Mouse (Mus musculus) megakaryocyte-erythroid progenitor cell, adult 5 weeks (primary cell): ENCODE measurements around the gene Jkamp. TPM values are rescaled to one million over a fixed set of nuclear protein-coding genes. Genes with fewer than 3 reads are reported as not detected.

Experiments
- polyA plus RNA-seq: library from polyadenylated mRNA; stranded (reverse); fragments of >175 nt; gene quantifications from 2 replicates; pipeline ENCODE4 v1.2.3, GENCODE M21; 2012

Jkamp gene
- 6.3 and 8.9 TPM in 2 replicates for polyA plus RNA-seq

DNA sequence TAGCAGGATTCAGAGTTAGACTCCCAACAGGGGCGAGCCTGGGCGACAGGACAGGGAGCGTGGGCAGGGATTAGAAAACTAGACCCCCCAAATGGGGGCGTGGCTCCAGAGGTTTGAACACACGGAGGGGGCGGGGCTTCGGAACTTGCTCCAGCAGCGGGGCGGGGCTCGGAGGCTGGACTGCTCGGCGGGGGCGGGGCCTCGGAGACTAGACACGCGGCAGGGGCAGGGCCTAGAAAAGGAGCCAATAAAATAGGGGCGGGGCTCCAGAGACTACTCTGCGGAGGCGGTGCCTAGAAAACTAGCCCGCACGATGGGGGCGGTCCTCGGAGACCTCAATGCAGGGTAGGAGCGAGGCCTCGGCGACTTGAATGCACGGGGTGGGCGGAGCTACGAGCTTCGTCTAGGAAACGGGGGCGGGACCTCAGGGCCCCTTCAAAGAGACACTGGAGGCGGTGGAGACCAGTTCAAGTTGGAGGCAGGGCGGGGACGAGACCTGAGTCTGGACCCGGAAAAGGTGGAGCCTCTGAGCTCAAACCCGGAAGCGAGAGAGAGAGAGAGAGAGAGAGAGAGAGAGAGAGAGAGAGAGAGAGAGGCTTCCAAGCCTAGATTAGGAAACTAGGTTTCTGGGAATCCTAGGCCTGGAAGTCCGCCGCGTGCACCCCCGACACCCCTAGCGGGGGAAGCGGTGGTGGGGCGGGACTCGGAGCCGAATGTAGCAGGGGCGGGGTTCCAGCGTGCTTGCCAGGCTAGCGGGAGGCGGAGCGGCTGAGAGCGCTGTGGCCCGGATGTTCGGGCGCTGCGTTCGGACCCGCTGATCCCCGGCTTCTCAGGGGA, at the start of gene Jkamp, which contains the start of gene L3hypdh:
Gene Jkamp, plus strand, starts transcription at position 261 of the 837 bp plus-strand sequence.
Gene L3hypdh, minus strand, starts transcription at position 111 of the 837 bp plus-strand sequence.

DNA sequence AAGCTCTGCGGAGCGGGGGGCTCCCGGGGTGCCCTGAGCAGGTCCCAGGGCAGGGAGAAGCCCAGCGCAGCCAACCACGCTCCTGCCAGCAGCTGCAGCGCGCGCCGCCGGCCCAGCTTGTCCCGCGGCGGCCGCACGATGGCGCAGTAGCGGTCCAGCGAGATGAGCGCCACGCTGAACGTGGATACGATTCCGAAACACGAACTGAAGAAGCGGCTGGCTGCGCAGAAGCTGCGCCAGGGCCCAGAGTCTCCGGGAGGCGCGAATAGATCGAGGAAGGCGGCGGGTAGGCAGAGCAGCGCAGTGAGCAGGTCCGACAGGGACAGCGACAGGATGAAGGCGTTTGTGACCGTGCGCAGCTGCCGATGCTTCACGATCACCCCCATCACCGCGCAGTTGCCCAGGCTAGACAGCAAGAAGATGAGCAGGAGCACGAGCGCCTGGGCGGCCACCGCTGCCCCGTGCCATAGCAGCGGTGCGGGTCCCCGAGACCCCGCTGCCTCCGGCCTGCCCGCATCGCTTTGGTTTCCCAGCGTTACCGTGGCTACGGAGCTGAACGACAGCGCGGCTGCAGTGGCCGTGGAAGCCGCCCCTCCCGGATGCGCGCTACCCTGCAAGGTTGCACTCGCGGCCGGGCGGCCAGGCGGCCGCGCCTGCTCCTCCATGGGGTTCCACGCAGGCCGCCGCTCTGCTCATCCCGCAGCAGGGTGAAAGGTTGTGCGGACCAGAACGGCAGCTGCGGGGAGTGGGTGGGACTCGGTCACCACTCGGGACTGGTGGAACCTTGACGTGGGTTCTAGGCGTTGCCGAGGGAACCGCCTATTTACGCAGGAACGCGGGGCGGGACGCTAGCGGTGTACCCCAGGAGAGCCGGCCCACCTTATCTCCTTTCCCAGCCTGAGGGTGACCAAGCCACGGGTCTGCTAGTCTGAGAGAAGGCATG, 14.8 kb upstream of the Jkamp start, which contains the start of gene Gpr135:
Gene Gpr135, minus strand, starts transcription at position 799 of the 943 bp plus-strand sequence.

Other genes with a start within 250 kb of the Jkamp start
- gene Gpr135, start 14.5 kb upstream of the Jkamp start, polyA plus RNA-seq = 0.14 TPM in 1 of 2 replicates, not detected in the other
- gene L3hypdh, start 150 bp upstream of the Jkamp start, polyA plus RNA-seq = 0.40 and 0.44 TPM in 2 replicates
- not detected in 2 replicates for gene Ccdc175, start 99.4 kb downstream of the Jkamp start, polyA plus RNA-seq